Mouse (Mus musculus): ENCODE results near the gene Slc7a6os.

- TF ChIP-seq CTCF (conservative IDR thresholded peaks at IDR 0.05 in 1 of 2, IDR thresholded peaks at IDR 0.05 in 1 of 2; ENCODE audit: low read depth in 2 of 2, low read length in 2 of 2) (no peak), SMC3 (IDR thresholded peaks at IDR 0.05; ENCODE audit: low read depth, low read length) (no peak), POLR2A (IDR thresholded peaks at IDR 0.05; ENCODE audit: low read depth, low read length) (no peak)
Measured at GRCm38 (mm10) chr8:106237106-106237505, 26.4 kb upstream of the Slc7a6os start.

Data from CH12.LX (cell line).